Mouse (Mus musculus): ENCODE data around the gene Ssr2. TPM values are rescaled to one million over a fixed set of nuclear protein-coding genes. Genes with fewer than 3 reads are reported as not detected.
A peak's percentile ranks its signal among the peaks of the same experiment; 100 is the strongest.

The Ssr2 gene
- polyA plus RNA-seq, 1 experiment from 2014 or later = 339 TPM

DNA sequence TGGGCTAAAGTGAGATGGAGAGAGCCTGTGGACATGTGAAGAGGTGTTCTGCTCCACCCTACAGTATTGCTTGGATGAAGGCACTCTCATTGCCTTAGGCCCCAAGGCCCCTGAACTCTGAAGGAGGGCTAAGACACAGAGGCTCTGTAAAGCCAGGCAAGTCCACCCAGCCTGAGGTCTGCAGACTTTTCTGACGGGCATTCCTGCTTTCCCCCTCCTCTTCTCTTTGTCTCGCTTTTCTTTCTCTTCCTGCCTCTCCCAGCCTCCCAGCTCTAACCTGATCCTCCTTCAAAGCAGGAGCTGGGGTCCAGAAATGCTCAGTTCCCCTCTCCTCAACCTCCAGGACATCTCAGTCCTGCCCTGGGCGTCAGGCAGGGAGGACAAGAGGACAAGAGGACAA is 40.7 kb upstream of the Ssr2 start:
- Histone ChIP-seq H3K4me1 (peaks cover 68% of the 10 kb centered on the region), H3K4me2 (peak overlapping the region; percentile 73), H3K27ac (no peak overlapping the region), H3K9ac (no peak overlapping the region), H3K36me3 (peaks cover 19% of the 10 kb centered on the region), H3K4me3 (replicated peaks) (peak overlapping the region; percentile 90), H3K27me3 (replicated peaks) (no peaks in the 10 kb centered on the region), H3K9me3 (no peaks in the 10 kb centered on the region)
- ATAC-seq (ENCODE audit: insufficient read depth, low FRiP score, low read depth) = no peak
- WGBS = 31% methylated on average over 3 of the region's 3 CpGs

- 53% methylated on average over 4 of the region's 4 CpGs for WGBS
- H3K4me1 ChIP-seq = peaks cover 64% of the 10 kb centered on the region
- peak overlapping the region; percentile 73 for H3K4me2 ChIP-seq
- no peak overlapping the region for H3K4me3 ChIP-seq (replicated peaks)
- ATAC-seq (ENCODE audit: insufficient read depth, low FRiP score, low read depth) = no peak
- H3K9ac ChIP-seq = no peak overlapping the region
- no peaks in the 10 kb centered on the region for H3K9me3 ChIP-seq
- H3K27me3 ChIP-seq (replicated peaks) = no peaks in the 10 kb centered on the region
- H3K27ac ChIP-seq = no peak overlapping the region
- peaks cover 25% of the 10 kb centered on the region for H3K36me3 ChIP-seq
These were observed 40.1 kb upstream of the Ssr2 start for GRCm38 (mm10) chr3:88535527-88535926.

GRCm38 (mm10) chr3:88536103-88536930 is 39.4 kb upstream of the Ssr2 start:
- WGBS = 6% methylated on average over 64 of the region's 64 CpGs
- H3K9me3 ChIP-seq = no peaks in the 10 kb centered on the region
- peak overlapping the region; percentile 25 for H3K4me3 ChIP-seq (replicated peaks)
- peak overlapping the region; percentile 37; the same call in 1 of the 2 replicates for H3K27ac ChIP-seq
- peak overlapping the region; percentile 73 for H3K4me2 ChIP-seq
- peaks cover 26% of the 10 kb centered on the region for H3K36me3 ChIP-seq
- peaks cover 62% of the 10 kb centered on the region for H3K4me1 ChIP-seq
- no peaks in the 10 kb centered on the region for H3K27me3 ChIP-seq (replicated peaks)
- peak; percentile 56 for ATAC-seq (ENCODE audit: insufficient read depth, low FRiP score, low read depth)
- no peak overlapping the region for H3K9ac ChIP-seq

DNA sequence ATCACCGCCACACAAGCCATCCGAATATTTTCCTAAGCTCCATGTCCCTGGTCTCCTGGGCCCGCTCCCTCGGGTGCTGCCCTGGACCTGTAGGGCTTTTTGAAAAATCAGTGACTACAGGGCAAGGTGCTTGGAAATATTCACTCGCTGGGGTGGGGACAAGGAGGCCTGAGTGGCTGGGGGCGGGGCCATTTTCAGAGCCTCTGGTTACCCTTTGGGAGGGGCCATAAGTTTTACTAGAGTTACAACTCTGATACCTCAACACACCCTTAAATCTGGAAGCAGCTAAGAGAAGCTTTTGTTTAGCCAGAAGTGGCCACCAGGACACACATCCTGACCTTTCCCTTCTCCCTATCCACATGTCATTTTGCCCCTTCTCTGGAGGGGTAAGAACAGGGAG is 38.5 kb upstream of the Ssr2 start:
- no peak overlapping the region for H3K9ac ChIP-seq
- peaks cover 26% of the 10 kb centered on the region for H3K36me3 ChIP-seq
- H3K27ac ChIP-seq = peak overlapping the region; percentile 37; the same call in 1 of the 2 replicates

GRCm38 (mm10) chr3:88538271-88539145 is 37.2 kb upstream of the Ssr2 start:
- Histone ChIP-seq H3K36me3 (peaks cover 26% of the 10 kb centered on the region), H3K27ac (no peak overlapping the region), H3K4me2 (no peak overlapping the region), H3K4me1 (peaks cover 61% of the 10 kb centered on the region), H3K4me3 (replicated peaks) (no peak overlapping the region), H3K27me3 (replicated peaks) (no peaks in the 10 kb centered on the region), H3K9ac (no peak overlapping the region), H3K9me3 (no peaks in the 10 kb centered on the region)
- 46% methylated on average over 9 of the region's 9 CpGs for WGBS
- ATAC-seq (ENCODE audit: insufficient read depth, low FRiP score, low read depth) = no peak

More for the DNA sequence above, 38.5 kb upstream of the Ssr2 start:
- peak overlapping the region; percentile 73; the same call in 1 of the 2 replicates for H3K4me2 ChIP-seq
- no peak for ATAC-seq (ENCODE audit: insufficient read depth, low FRiP score, low read depth)
- peak overlapping the region; percentile 25 for H3K4me3 ChIP-seq (replicated peaks)
- no peaks in the 10 kb centered on the region for H3K27me3 ChIP-seq (replicated peaks)
- peaks cover 62% of the 10 kb centered on the region for H3K4me1 ChIP-seq
- H3K9me3 ChIP-seq = no peaks in the 10 kb centered on the region
- WGBS = 74% methylated on average over 6 of the region's 6 CpGs

DNA sequence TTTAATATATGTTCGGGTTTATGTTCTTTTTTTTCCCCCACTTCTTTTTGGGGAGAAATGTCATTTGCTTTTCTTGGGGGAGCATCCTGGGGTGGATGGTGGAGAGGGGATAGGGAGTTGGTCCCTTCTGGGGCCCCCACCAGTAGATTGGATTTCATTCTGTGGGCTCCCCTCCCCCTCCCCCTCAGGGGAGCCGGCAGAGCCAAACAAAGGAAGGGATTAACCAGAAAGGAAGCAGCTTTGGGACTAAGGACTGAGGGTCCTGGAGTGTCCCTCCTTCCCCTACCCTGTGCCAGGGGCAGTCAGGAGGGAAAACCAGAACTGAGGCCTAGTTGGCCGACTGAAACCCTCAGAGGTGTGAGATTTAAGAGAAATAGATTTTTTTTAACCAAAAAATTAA is 36.3 kb upstream of the Ssr2 start:
- Histone ChIP-seq H3K27me3 (replicated peaks) (no peaks in the 10 kb centered on the region), H3K9me3 (no peaks in the 10 kb centered on the region), H3K9ac (no peak overlapping the region), H3K4me1 (peaks cover 52% of the 10 kb centered on the region), H3K4me2 (no peak overlapping the region), H3K4me3 (replicated peaks) (no peak overlapping the region), H3K36me3 (peaks cover 26% of the 10 kb centered on the region), H3K27ac (no peak overlapping the region)
- 33% methylated on average over 3 of the region's 3 CpGs for WGBS
- ATAC-seq (ENCODE audit: insufficient read depth, low FRiP score, low read depth) = no peak

- no peak overlapping the region for H3K27ac ChIP-seq
- WGBS = 52% methylated on average over 5 of the region's 5 CpGs
- no peak overlapping the region for H3K4me2 ChIP-seq
- no peak for ATAC-seq (ENCODE audit: insufficient read depth, low FRiP score, low read depth)
- peaks cover 26% of the 10 kb centered on the region for H3K36me3 ChIP-seq
- no peak overlapping the region for H3K9ac ChIP-seq
- H3K4me3 ChIP-seq (replicated peaks) = no peak overlapping the region
- peaks cover 45% of the 10 kb centered on the region for H3K4me1 ChIP-seq
- H3K27me3 ChIP-seq (replicated peaks) = no peaks in the 10 kb centered on the region
- no peaks in the 10 kb centered on the region for H3K9me3 ChIP-seq
These were observed 35.6 kb upstream of the Ssr2 start for GRCm38 (mm10) chr3:88540085-88540484.

GRCm38 (mm10) chr3:88541622-88542401 is 33.9 kb upstream of the Ssr2 start:
- no peak overlapping the region for H3K27ac ChIP-seq
- H3K9me3 ChIP-seq = no peaks in the 10 kb centered on the region
- H3K4me2 ChIP-seq = no peak overlapping the region
- H3K4me1 ChIP-seq = peaks cover 34% of the 10 kb centered on the region
- 68% methylated on average over 7 of the region's 7 CpGs for WGBS
- H3K27me3 ChIP-seq (replicated peaks) = no peaks in the 10 kb centered on the region
- no peak overlapping the region for H3K9ac ChIP-seq
- peaks cover 26% of the 10 kb centered on the region for H3K36me3 ChIP-seq
- no peak overlapping the region for H3K4me3 ChIP-seq (replicated peaks)
- ATAC-seq (ENCODE audit: insufficient read depth, low FRiP score, low read depth) = no peak

- Histone ChIP-seq H3K4me3 (replicated peaks) (no peak overlapping the region), H3K27ac (no peak overlapping the region), H3K9me3 (no peaks in the 10 kb centered on the region), H3K36me3 (peaks cover 21% of the 10 kb centered on the region), H3K4me2 (no peak overlapping the region), H3K9ac (no peak overlapping the region), H3K4me1 (peaks cover 31% of the 10 kb centered on the region), H3K27me3 (replicated peaks) (no peaks in the 10 kb centered on the region)
- no peak for ATAC-seq (ENCODE audit: insufficient read depth, low FRiP score, low read depth)
- 50% methylated on average over 4 of the region's 4 CpGs for WGBS
These were observed 33.2 kb upstream of the Ssr2 start for GRCm38 (mm10) chr3:88542486-88542885.

GRCm38 (mm10) chr3:88543174-88543573 is 32.5 kb upstream of the Ssr2 start:
- WGBS = 76% methylated on average over 8 of the region's 8 CpGs
- Histone ChIP-seq H3K4me3 (replicated peaks) (no peak overlapping the region), H3K27ac (no peak overlapping the region), H3K4me1 (peaks cover 24% of the 10 kb centered on the region), H3K9me3 (no peaks in the 10 kb centered on the region), H3K27me3 (replicated peaks) (no peaks in the 10 kb centered on the region), H3K36me3 (peaks cover 15% of the 10 kb centered on the region), H3K9ac (no peak overlapping the region), H3K4me2 (no peak overlapping the region)
- ATAC-seq (ENCODE audit: insufficient read depth, low FRiP score, low read depth) = no peak

- no peak overlapping the region for H3K4me3 ChIP-seq (replicated peaks)
- H3K4me1 ChIP-seq = peaks cover 21% of the 10 kb centered on the region; the same call in 1 of the 2 replicates
- no peak overlapping the region for H3K27ac ChIP-seq
- H3K36me3 ChIP-seq = peaks cover 9% of the 10 kb centered on the region; the same call in 1 of the 2 replicates
- H3K9me3 ChIP-seq = no peaks in the 10 kb centered on the region
- 59% methylated on average over 5 of the region's 5 CpGs for WGBS
- H3K9ac ChIP-seq = no peak overlapping the region
- no peaks in the 10 kb centered on the region for H3K27me3 ChIP-seq (replicated peaks)
- no peak overlapping the region for H3K4me2 ChIP-seq
- ATAC-seq (ENCODE audit: insufficient read depth, low FRiP score, low read depth) = no peak
These were observed 31.8 kb upstream of the Ssr2 start for GRCm38 (mm10) chr3:88543651-88544410.
